Mouse (Mus musculus) liver, embryonic 14.5 days (tissue): ENCODE data around the gene Mex3d.

Source experiments
- CTCF ChIP-seq: IDR thresholded peaks from 2 replicates; pipeline ENCODE4 v1.5.1; 2016; ENCODE audit warnings: antibody characterized with exemption, low read depth, control low read depth
- EP300 ChIP-seq: IDR thresholded peaks from 2 replicates; pipeline ENCODE4 v1.6.1; 2016; ENCODE audit warnings: antibody characterized with exemption, low read depth

DNA sequence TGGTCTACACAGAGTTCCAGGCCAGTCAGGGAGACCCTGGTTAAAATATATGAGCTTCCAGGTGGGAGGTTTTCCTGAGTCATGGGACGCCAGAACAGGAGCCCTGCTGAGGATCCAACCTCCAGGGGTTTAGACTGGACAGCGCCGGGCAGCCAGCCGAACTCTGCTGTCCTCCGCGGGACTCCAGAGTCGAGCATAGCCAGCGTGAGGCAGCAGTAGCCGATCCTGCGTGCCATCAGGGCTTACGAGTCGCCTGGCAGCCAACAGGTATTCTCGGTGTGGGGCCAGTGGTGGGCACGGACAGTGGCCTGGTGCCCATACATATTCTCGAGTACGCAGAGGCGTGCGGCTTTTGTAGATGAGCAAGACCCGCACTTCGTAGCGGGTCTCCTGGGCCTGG, 46.4 kb downstream of the Mex3d start:
- no peak for TF ChIP-seq CTCF
- TF ChIP-seq EP300: no peak
